Mouse (Mus musculus) megakaryocyte, adult 5-6 weeks (primary cell): ENCODE measurements around the gene Pde3a. TPM values are rescaled to one million over a fixed set of nuclear protein-coding genes. Genes with fewer than 3 reads are reported as not detected.

ENCODE experiments used
- ATAC-seq: 2 replicates; pipeline ENCODE4 v1.8.0; 2016; ENCODE audit warnings: mild to moderate bottlenecking, inconsistent platforms; ENCODE audit not compliant: poor library complexity, severe bottlenecking
- total RNA-seq, 2 experiments: library from RNA; stranded (forward) in 1 of 2; stranded (reverse) in 1 of 2; fragments of 153-499, 151-499 nt in 1 of 2; fragments of 221-1000, 200-1000 nt in 1 of 2; gene quantifications; 2 replicates each; pipeline versions ENCODE4 v1.2.3 to v1.2.4; 2015 to 2017

Pde3a gene
- total RNA-seq (2015) (not detected in 2 replicates), total RNA-seq (2017) (not detected in 2 replicates)

DNA sequence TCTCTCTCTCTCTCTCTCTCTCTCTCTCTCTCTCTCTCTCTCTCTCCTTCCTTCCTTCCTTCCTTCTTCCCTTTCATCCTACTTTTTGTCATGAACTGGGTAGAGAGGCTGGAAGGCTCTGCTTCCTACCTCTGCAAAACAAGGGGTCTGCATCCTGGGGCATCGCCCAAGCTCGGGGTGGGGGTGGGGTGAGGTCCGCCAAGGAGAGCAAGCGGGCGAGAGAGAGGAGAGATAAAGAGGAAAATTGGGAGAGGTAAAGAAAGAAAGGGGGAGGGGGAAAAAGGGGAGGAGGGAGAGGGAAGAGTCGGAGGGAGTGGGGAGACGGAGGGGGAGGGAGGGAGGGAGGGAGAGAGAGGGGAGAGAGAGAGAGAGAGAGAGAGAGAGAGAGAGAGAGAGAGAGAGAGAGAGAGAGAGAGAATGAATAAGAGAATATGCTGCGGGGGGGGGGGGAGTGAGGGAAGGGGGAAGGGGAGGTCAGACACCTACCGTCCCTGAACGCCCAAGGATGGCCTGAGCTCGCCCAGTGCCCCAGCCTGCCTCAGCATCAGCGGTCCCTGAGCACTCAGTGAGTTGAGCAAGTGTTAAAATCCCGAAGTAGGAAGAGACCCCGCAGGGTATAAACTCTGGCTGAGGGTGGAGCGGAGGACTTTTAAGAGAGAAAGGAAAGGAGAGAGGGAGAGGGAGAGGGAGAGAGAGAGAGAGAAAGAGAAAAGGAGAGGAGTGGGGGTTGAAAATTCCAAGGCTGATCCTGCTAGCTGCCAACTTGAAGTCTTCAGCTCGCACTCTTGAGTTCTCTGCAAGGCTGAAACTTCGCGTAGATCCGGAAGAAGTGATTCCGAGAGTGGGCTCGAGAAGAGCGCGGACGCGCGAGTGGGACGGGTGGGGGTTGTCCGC is at the start of gene Pde3a:
Gene Pde3a, plus strand, starts transcription at position 579 of the 894 bp plus-strand sequence.
- no peak for ATAC-seq

DNA sequence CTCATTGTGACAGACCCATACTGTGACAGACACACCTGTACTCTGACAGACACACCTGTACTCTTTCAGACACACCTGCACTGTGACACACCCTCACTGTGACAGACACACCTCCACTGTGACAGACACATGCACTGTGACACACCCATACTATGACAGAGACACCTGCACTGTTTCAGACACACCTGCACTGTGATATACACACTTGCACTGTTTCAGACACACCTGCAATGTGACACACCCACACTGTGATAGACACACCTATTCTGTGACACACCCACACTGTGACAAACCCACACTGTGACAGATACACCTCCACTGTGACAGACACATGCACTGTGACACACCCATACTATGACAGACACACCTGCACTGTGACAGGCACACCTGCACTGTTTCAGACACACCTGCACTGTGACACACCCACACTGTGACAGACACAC is 48.9 kb upstream of the Pde3a start:
- no peak for ATAC-seq

DNA sequence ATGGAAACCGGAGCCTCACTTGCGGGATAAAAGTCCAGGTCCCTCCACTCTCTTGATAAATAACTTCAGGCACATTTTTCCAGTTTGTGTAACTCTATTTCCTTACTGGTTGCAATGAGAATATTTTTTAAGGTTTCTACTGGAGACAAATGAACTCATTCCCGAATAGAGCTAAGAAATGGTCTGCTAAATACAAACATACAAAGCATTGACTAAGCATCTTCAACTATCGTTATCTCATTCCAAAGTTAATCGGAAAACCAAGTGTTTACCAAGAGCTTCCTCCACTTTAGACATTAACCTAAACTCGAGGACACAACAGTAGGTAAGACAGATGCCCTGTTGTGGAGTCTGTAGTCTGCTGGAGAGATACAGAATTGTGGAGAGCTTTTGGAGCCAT is 41.5 kb upstream of the Pde3a start:
- ATAC-seq: no peak

DNA sequence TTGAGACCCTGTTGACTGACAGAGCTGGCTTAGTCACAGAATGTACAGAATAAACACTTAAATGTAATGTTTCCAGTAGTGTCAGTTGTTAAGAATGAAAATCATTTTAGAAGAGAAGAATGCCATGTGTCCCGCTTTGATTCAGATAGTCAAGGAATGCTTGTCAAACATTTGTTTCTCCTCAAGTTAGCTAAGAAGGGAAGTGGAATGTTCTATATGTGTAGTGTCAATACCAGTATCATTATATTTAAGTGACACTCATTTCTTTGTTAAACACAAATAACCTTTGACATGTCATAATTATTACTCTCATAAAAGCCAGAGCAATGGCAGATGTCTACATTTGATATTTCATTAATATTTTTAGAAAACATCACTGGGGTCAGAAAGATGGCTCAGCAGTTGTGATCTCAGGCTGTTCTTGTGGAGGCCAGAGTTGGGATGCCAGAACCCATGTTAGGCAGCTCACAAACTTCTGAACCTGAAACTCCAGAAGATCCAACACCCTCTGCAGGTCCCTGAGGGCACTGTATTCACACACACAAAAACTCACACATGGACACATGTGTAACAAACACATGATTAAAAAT is 40.7 kb upstream of the Pde3a start:
- ATAC-seq: no peak

DNA sequence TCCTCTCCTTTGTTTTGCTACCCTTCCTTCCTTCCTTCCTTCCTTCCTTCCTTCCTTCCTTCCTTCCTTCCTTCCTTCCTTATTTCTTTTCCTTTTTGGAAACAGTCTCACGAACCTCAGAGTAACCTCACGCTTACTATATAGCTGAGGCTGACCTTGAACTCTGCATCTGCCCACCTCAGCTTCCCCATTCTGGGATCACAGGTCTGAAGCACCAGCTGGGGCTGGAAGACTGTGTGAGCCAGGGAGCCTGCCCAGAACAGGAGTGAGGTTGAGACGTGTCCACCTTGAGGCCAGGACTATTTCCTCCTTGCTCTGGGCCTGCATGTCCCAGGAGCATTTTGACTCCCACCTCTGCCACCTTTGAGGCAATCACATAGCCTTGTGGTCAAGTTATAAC is 39.0 kb upstream of the Pde3a start:
- no peak for ATAC-seq

DNA sequence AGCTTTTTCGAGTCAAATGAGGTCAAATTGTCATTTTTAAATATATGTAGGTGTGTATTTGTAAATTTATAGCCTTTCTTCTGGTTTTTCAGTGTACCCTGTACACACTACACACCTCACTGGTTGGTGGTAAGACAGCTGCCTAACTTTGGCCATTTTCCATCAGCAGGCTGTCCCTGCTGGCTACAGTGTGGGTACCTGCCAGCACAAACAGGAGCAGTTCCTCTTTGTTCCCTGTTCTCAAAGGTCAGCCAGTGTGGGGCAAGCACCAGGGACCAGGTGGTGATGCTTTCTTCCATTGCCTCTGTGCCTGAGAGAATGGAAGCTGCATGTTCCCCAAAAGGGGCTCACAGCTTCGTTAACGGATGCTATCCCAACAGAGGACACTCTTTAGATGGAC is 28.0 kb upstream of the Pde3a start:
- ATAC-seq: no peak

GRCm38 (mm10) chr6:141226851-141227657 is 22.0 kb upstream of the Pde3a start:
- no peak for ATAC-seq

- no peak for ATAC-seq
Observed at GRCm38 (mm10) chr6:141227658-141228005, 21.4 kb upstream of the Pde3a start.

DNA sequence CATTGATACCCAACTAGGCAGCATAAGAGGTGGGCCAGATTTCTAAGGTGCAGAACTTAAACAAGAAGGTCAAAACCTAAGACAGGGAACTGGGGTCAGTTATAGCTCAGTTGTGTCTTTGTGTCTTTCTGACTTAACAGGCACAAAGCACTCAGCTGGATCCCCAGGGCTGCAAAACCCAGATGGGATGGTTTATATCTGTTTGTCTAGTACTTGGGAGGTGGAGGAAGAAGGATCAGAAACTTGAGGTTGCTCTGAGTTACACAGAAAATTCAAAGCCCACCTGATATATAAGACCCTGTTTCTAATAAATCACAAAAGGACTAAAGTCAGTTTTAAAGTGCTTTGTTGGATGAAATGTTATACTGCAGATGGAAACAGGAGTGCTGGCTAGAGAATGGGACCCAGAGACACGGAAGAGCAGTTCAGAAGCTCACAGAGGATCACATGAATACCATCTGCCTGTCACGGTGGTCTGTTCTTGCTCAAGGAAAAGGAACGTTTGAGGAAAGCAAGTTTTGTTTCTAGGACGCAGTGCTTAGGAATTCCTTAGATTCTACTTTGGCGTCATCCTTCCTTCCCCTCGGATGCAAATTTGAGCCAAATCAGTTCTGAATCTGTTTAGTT is 16.2 kb upstream of the Pde3a start:
- no peak for ATAC-seq

- no peak for ATAC-seq
Observed at GRCm38 (mm10) chr6:141241809-141242208, 7.3 kb upstream of the Pde3a start.

DNA sequence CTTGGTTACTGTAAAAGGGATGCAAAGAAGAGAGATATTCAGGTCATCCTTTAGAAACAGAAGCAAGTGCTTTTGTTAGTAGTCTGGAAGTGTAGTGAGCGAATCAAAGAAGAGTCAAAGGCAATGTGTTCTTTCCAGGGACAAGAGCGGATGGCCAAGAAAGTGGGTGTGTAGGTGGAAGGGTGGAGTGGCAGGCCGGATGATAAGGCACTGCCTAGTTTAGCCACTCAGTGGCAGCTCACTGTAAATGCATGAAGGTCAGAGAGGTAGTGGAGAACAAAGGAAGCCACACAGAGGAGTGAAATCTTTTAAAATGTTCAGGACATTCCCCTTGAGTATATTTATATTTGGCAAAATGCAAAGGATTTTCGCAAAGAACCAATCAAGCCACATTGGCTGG is 4.0 kb upstream of the Pde3a start:
- no peak for ATAC-seq

DNA sequence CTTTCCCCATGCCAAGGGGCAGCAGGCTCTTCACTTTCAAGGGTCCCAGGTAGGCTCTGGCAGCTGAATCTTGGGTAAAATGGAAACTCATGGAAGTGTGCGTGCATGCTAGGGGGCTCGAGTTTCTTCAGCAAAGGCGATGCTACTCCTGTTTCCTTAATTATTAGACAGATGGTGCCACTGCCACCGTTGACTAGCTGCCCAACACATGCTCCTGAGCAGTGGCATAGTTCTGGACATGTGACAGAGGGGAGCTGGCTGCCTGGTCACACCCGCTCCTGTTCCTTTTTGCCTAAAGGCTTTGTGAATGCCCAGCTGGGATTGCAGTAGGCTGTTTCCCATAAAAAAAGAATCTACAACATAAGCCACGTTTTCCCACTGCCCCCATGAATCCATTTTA is 2.7 kb upstream of the Pde3a start:
- ATAC-seq: no peak

GRCm38 (mm10) chr6:141248081-141248480 is 988 bp upstream of the Pde3a start:
- ATAC-seq: no peak

GRCm38 (mm10) chr6:141249585-141250295 is 671 bp downstream of the Pde3a start:
- ATAC-seq: no peak

DNA sequence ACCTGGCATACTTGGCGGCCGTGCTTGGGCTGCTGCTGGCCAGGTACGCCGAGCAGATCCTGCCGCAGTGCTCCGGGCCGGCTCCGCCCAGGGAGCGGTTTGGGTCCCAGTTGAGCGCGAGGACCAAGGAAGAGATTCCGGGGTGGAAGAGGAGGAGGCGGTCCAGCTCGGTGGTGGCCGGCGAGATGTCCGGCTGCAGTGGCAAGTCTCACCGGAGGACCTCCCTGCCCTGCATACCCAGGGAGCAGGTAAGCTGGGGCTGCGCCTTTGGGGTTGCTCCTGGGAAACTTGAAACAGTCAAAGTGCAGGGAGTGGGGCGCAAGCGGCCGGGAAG is 1.2 kb downstream of the Pde3a start:
- no peak for ATAC-seq

DNA sequence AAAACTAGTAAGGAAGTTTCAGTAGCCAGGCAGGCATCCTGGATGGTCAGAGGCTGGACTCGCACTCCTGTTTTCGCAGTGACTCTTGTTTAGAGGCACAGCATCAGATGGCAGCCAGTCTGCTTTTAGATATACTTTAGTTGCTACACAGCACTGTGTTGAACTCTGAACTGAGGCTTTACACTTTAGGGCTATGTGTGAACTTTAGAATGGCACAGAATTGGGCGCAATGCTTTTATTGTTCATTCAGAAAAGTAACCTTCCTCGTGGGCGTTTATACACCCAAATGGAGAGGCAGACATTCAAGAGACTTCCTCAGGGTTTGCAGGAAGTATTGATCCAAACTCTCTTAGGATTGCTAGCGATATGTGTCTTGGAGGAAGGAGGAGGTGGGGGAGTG is 1.9 kb downstream of the Pde3a start:
- no peak for ATAC-seq

GRCm38 (mm10) chr6:141252520-141252919 is 3.5 kb downstream of the Pde3a start:
- ATAC-seq: no peak

DNA sequence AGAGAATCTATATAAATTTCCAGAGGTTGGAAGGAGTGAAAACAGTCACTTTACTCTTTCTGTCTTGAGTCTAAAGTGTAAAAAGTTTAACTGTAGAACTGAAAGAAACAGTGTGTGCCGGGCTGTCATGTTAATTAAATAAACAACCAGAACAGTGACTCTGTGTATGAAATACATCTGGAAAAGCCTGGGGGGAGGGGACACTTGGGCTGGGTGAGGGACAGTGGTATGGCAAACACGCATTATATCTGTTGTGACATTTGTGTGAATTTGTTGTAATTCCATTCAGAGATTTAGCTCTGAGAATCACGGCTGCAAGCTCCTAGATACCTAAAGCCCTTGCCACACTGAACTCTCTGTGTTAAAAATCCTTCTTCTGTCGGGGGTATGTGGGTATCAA is 5.9 kb downstream of the Pde3a start:
- ATAC-seq: no peak

GRCm38 (mm10) chr6:141256896-141257295 is 7.8 kb downstream of the Pde3a start:
- no peak for ATAC-seq

- ATAC-seq: no peak
Observed at GRCm38 (mm10) chr6:141257434-141258202, 8.5 kb downstream of the Pde3a start.
